Mouse (Mus musculus) erythroblast, embryonic 14.5 days (primary cell): ENCODE results near the gene Prdm1.

Source experiments
- GATA1 ChIP-seq: IDR thresholded peaks from 2 replicates; pipeline ENCODE4 v1.6.1; 2012; ENCODE audit warnings: low read length, inconsistent platforms, mixed read lengths
- TAL1 ChIP-seq: IDR thresholded peaks from 3 replicates; pipeline ENCODE4 v1.6.1; 2012; ENCODE audit warnings: low read length, inconsistent platforms, mixed read lengths

- TF ChIP-seq GATA1 (no peak), TAL1 (no peak)
Observed at GRCm38 (mm10) chr10:44459321-44460000, 68.8 kb downstream of the Prdm1 start.
